Mouse (Mus musculus): ENCODE measurements at regions not wholly inside any gene's neighbourhood (a gene's known extent, or its start where the extent isn't known, plus 50 kb on each side); places are given as distances from the start of the nearest gene placed in this dataset.
A peak's percentile ranks its signal among the peaks of the same experiment; 100 is the strongest.

GRCm38 (mm10) chr9:113195556-113195955 lies 512.5 kb downstream of the Pdcd6ip start:
- DNase-seq (ENCODE audit: extremely low spot score in 1 of 2, low spot score in 1 of 2), result no peak

- no peak for DNase-seq (ENCODE audit: extremely low spot score in 1 of 2, low spot score in 1 of 2)
Measured at GRCm38 (mm10) chr9:113192773-113193172, 515.3 kb downstream of the Pdcd6ip start.

- no peak for DNase-seq (ENCODE audit: extremely low spot score in 1 of 2, low spot score in 1 of 2)
Measured at GRCm38 (mm10) chr9:113191163-113191562, 516.9 kb downstream of the Pdcd6ip start.

- no peak for DNase-seq (ENCODE audit: extremely low spot score in 1 of 2, low spot score in 1 of 2)
Measured at GRCm38 (mm10) chr9:113181182-113181581, 526.9 kb downstream of the Pdcd6ip start.

GRCm38 (mm10) chr9:113177918-113178235 lies 530.2 kb downstream of the Pdcd6ip start:
- no peak for DNase-seq (ENCODE audit: extremely low spot score in 1 of 2, low spot score in 1 of 2)

GRCm38 (mm10) chr9:113177181-113177917 lies 530.7 kb downstream of the Pdcd6ip start:
- peak; percentile 56 to 57 for DNase-seq (ENCODE audit: extremely low spot score in 1 of 2, low spot score in 1 of 2)

GRCm38 (mm10) chr9:113171767-113172405 lies 536.2 kb downstream of the Pdcd6ip start:
- no peak for DNase-seq (ENCODE audit: extremely low spot score in 1 of 2, low spot score in 1 of 2)

- no peak for DNase-seq (ENCODE audit: extremely low spot score in 1 of 2, low spot score in 1 of 2)
Measured at GRCm38 (mm10) chr9:113162897-113163874, 544.9 kb downstream of the Pdcd6ip start.

GRCm38 (mm10) chr9:113160011-113160410 lies 548.0 kb downstream of the Pdcd6ip start:
- DNase-seq (ENCODE audit: extremely low spot score in 1 of 2, low spot score in 1 of 2), result no peak

- DNase-seq (ENCODE audit: extremely low spot score in 1 of 2, low spot score in 1 of 2), result no peak
Measured at GRCm38 (mm10) chr9:113158080-113158479, 550.0 kb downstream of the Pdcd6ip start.

GRCm38 (mm10) chr9:113157474-113158076 lies 550.5 kb downstream of the Pdcd6ip start:
- no peak for DNase-seq (ENCODE audit: extremely low spot score in 1 of 2, low spot score in 1 of 2)

GRCm38 (mm10) chr9:113156707-113157106 lies 551.4 kb downstream of the Pdcd6ip start:
- DNase-seq (ENCODE audit: extremely low spot score in 1 of 2, low spot score in 1 of 2), result peak in 1 of 2 experiments; percentile 26

GRCm38 (mm10) chr9:113149084-113149483 lies 559.0 kb downstream of the Pdcd6ip start:
- DNase-seq (ENCODE audit: extremely low spot score in 1 of 2, low spot score in 1 of 2), result no peak

GRCm38 (mm10) chr9:113146571-113146970 lies 561.5 kb downstream of the Pdcd6ip start:
- DNase-seq (ENCODE audit: extremely low spot score in 1 of 2, low spot score in 1 of 2), result no peak

GRCm38 (mm10) chr9:113145036-113145435 lies 563.0 kb downstream of the Pdcd6ip start:
- DNase-seq (ENCODE audit: extremely low spot score in 1 of 2, low spot score in 1 of 2), result no peak

GRCm38 (mm10) chr9:113134611-113135010 lies 573.4 kb downstream of the Pdcd6ip start:
- no peak for DNase-seq (ENCODE audit: extremely low spot score in 1 of 2, low spot score in 1 of 2)

- DNase-seq (ENCODE audit: extremely low spot score in 1 of 2, low spot score in 1 of 2), result no peak
Measured at GRCm38 (mm10) chr9:113123004-113123692, 584.9 kb downstream of the Pdcd6ip start.

- DNase-seq (ENCODE audit: extremely low spot score in 1 of 2, low spot score in 1 of 2), result no peak
Measured at GRCm38 (mm10) chr9:113122253-113122749, 585.8 kb downstream of the Pdcd6ip start.

GRCm38 (mm10) chr9:113120385-113120784 lies 587.7 kb downstream of the Pdcd6ip start:
- no peak for DNase-seq (ENCODE audit: extremely low spot score in 1 of 2, low spot score in 1 of 2)

GRCm38 (mm10) chr9:113119721-113120120 lies 588.3 kb downstream of the Pdcd6ip start:
- DNase-seq (ENCODE audit: extremely low spot score in 1 of 2, low spot score in 1 of 2), result no peak

Measured in layer of hippocampus, postnatal 25 days (tissue).